Mouse (Mus musculus) intestine, embryonic 16.5 days (tissue): ENCODE measurements around the gene Supt6. TPM values are rescaled to one million over a fixed set of nuclear protein-coding genes. Genes with fewer than 3 reads are reported as not detected.

ENCODE experiments used
- ATAC-seq: fragments of 200-750 bp; cut with Nextera tagmentation; 2 replicates; pipeline ENCODE4 v1.8.0; 2017; ENCODE audit warnings: moderate TSS enrichment, moderate library complexity
- H3K27ac ChIP-seq: fragments of 300-500 bp; sonication (generic); 2 replicates; pipeline ENCODE4 v1.5.1; 2014; ENCODE audit warnings: mild to moderate bottlenecking, low read length
- H3K27me3 ChIP-seq: fragments of 300-500 bp; sonication (generic); replicated peaks from 2 replicates; pipeline ENCODE4 v1.6.1; 2014; ENCODE audit warnings: low read length, control low read depth, mixed read lengths; ENCODE audit not compliant: control insufficient read depth, insufficient read depth
- H3K36me3 ChIP-seq: fragments of 300-500 bp; sonication (generic); 2 replicates; pipeline ENCODE4 v1.6.1; 2014; ENCODE audit warnings: low read length, control low read depth; ENCODE audit not compliant: control insufficient read depth, insufficient read depth
- H3K4me1 ChIP-seq: fragments of 300-500 bp; sonication (generic); 2 replicates; pipeline ENCODE4 v1.6.1; 2014; ENCODE audit warnings: low read length, control low read depth, mixed read lengths; ENCODE audit not compliant: control insufficient read depth, insufficient read depth
- H3K4me2 ChIP-seq: fragments of 300-500 bp; sonication (generic); 2 replicates; pipeline ENCODE4 v1.6.1; 2014; ENCODE audit warnings: low read depth, low read length, control low read depth
- H3K4me3 ChIP-seq: fragments of 300-500 bp; sonication (generic); 2 replicates; pipeline ENCODE4 v1.5.1; 2014; ENCODE audit warnings: mild to moderate bottlenecking, low read length
- H3K9ac ChIP-seq: fragments of 300-500 bp; sonication (generic); 2 replicates; pipeline ENCODE4 v1.6.1; 2014; ENCODE audit warnings: low read depth, low read length
- H3K9me3 ChIP-seq: fragments of 300-500 bp; sonication (generic); 2 replicates; pipeline ENCODE4 v1.6.1; 2016; ENCODE audit warnings: low read length, control low read depth; ENCODE audit not compliant: control insufficient read depth
- WGBS: fragments of 180-500 bp; shearing (Covaris S2); extraction: QIAGEN DNeasy Blood & Tissue Kit; methylation state at CpG from one replicate; pipeline ENCODE4 v1.1.7; 2014; 5-methylcytosine and 5-hydroxymethylcytosine counted together
- polyA plus RNA-seq: library from polyadenylated mRNA; unstranded; fragments of >200 nt; fragmentation: Nextera tagmentation; extraction: Ambion mirVana; gene quantifications from 2 replicates; pipeline ENCODE4 v1.2.1, GENCODE M21; 2015

Gene Supt6
- polyA plus RNA-seq, 1 experiment from 2014 or later = 19.6 TPM

- no peaks in the 10 kb centered on the region for H3K27me3 ChIP-seq
- H3K9ac ChIP-seq = no peak overlapping the region
- H3K4me2 ChIP-seq = no peak overlapping the region
- ATAC-seq = no peak
- no peak overlapping the region for H3K27ac ChIP-seq
- WGBS = 92% methylated on average over 6 of the region's 6 CpGs
- no peaks in the 10 kb centered on the region for H3K9me3 ChIP-seq
- H3K4me1 ChIP-seq = peaks cover 5% of the 10 kb centered on the region; the same call in 1 of the 2 replicates
- no peak overlapping the region for H3K4me3 ChIP-seq
- peaks cover 20% of the 10 kb centered on the region for H3K36me3 ChIP-seq
These were observed 19.8 kb upstream of the Supt6 start for GRCm38 (mm10) chr11:78265571-78265970.

- peaks cover 14% of the 10 kb centered on the region for H3K36me3 ChIP-seq
- peaks cover 5% of the 10 kb centered on the region; the same call in 1 of the 2 replicates for H3K4me1 ChIP-seq
- no peaks in the 10 kb centered on the region for H3K27me3 ChIP-seq
- 4% methylated on average over 8 of the region's 8 CpGs for WGBS
- no peak overlapping the region for H3K27ac ChIP-seq
- peak overlapping the region; percentile 89 for H3K4me3 ChIP-seq
- H3K9ac ChIP-seq = peak overlapping the region; percentile 53
- ATAC-seq = no peak
- H3K9me3 ChIP-seq = no peaks in the 10 kb centered on the region
- H3K4me2 ChIP-seq = peak overlapping the region; percentile 67
These were observed 16.8 kb upstream of the Supt6 start for GRCm38 (mm10) chr11:78262550-78262949.

- no peaks in the 10 kb centered on the region for H3K9me3 ChIP-seq
- peak within 1 kb of the TSS; percentile 67 for H3K4me2 ChIP-seq
- peak; percentile 97 for ATAC-seq
- no peaks in the 10 kb centered on the region for H3K27me3 ChIP-seq
- WGBS = under 1% methylated on average over 93 of the region's 115 CpGs
- peaks cover 5% of the 10 kb centered on the region; the same call in 1 of the 2 replicates for H3K4me1 ChIP-seq
- H3K36me3 ChIP-seq = peaks cover 8% of the 10 kb centered on the region; the same call in 1 of the 2 replicates
- H3K27ac ChIP-seq = peak within 1 kb of the TSS; percentile 84
- peak within 1 kb of the TSS; percentile 89 for H3K4me3 ChIP-seq
- peak within 1 kb of the TSS; percentile 91 for H3K9ac ChIP-seq
These were observed 15.9 kb upstream of the Supt6 start, which contains the start of gene 2610507B11Rik for GRCm38 (mm10) chr11:78261380-78262352. Gene 2610507B11Rik (plus strand): TSS chr11:78261752.

GRCm38 (mm10) chr11:78260489-78261258 lies 14.9 kb upstream of the Supt6 start:
- Histone ChIP-seq H3K4me3 (peak overlapping the region; percentile 89), H3K36me3 (peaks cover 3% of the 10 kb centered on the region; the same call in 1 of the 2 replicates), H3K4me2 (peak overlapping the region; percentile 46; the same call in 1 of the 2 replicates), H3K9ac (peak overlapping the region; percentile 45; the same call in 1 of the 2 replicates), H3K4me1 (peaks cover 5% of the 10 kb centered on the region; the same call in 1 of the 2 replicates), H3K9me3 (no peaks in the 10 kb centered on the region), H3K27ac (no peak overlapping the region), H3K27me3 (no peaks in the 10 kb centered on the region)
- no peak for ATAC-seq
- WGBS = 89% methylated on average over 2 of the region's 2 CpGs

- H3K9ac ChIP-seq = no peak overlapping the region
- H3K4me2 ChIP-seq = no peak overlapping the region
- H3K9me3 ChIP-seq = no peaks in the 10 kb centered on the region
- H3K27me3 ChIP-seq = no peaks in the 10 kb centered on the region
- H3K4me3 ChIP-seq = no peak overlapping the region
- no peak overlapping the region for H3K27ac ChIP-seq
- ATAC-seq = no peak
- no peaks in the 10 kb centered on the region for H3K4me1 ChIP-seq
- H3K36me3 ChIP-seq = peaks cover 16% of the 10 kb centered on the region
- 100% methylated on average over 1 of the region's 1 CpGs for WGBS
These were observed 10.8 kb upstream of the Supt6 start for GRCm38 (mm10) chr11:78256618-78257017.

GRCm38 (mm10) chr11:78247727-78248140 lies 1.9 kb upstream of the Supt6 start:
- Histone ChIP-seq H3K9ac (no peak overlapping the region), H3K4me2 (no peak overlapping the region), H3K27me3 (no peaks in the 10 kb centered on the region), H3K36me3 (peaks cover 9% of the 10 kb centered on the region; the same call in 1 of the 2 replicates), H3K4me1 (peaks cover 19% of the 10 kb centered on the region), H3K9me3 (no peaks in the 10 kb centered on the region), H3K27ac (no peak overlapping the region), H3K4me3 (no peak overlapping the region)
- WGBS = 70% methylated on average over 4 of the region's 4 CpGs
- no peak for ATAC-seq

GRCm38 (mm10) chr11:78247012-78247348 lies 1.2 kb upstream of the Supt6 start:
- no peak overlapping the region for H3K9ac ChIP-seq
- no peaks in the 10 kb centered on the region for H3K9me3 ChIP-seq
- H3K4me3 ChIP-seq = peak overlapping the region; percentile 19; the same call in 1 of the 2 replicates
- H3K27ac ChIP-seq = peak overlapping the region; percentile 52; the same call in 1 of the 2 replicates
- peaks cover 19% of the 10 kb centered on the region for H3K4me1 ChIP-seq
- H3K4me2 ChIP-seq = peak overlapping the region; percentile 70
- ATAC-seq = no peak; the same call in 1 of the 2 replicates
- H3K36me3 ChIP-seq = peaks cover 3% of the 10 kb centered on the region; the same call in 1 of the 2 replicates
- WGBS = 33% methylated on average over 3 of the region's 3 CpGs
- H3K27me3 ChIP-seq = no peaks in the 10 kb centered on the region

GRCm38 (mm10) chr11:78246318-78247011 lies 678 bp upstream of the Supt6 start:
- Histone ChIP-seq H3K9me3 (no peaks in the 10 kb centered on the region), H3K36me3 (no peaks in the 10 kb centered on the region; the same call in 1 of the 2 replicates), H3K4me2 (peak overlapping the region; percentile 70), H3K27me3 (no peaks in the 10 kb centered on the region), H3K9ac (peak overlapping the region; percentile 81), H3K27ac (peak overlapping the region; percentile 99), H3K4me3 (peak overlapping the region; percentile 74), H3K4me1 (peaks cover 19% of the 10 kb centered on the region)
- WGBS = 31% methylated on average over 7 of the region's 7 CpGs
- no peak for ATAC-seq
